Mouse (Mus musculus): ENCODE measurements around the gene Serpinb12. TPM values are rescaled to one million over a fixed set of nuclear protein-coding genes. Genes with fewer than 3 reads are reported as not detected.

The Serpinb12 gene
- polyA plus RNA-seq, 1 experiment from 2014 or later, result 0.37 TPM

GRCm38 (mm10) chr1:107001754-107002153 lies 67.5 kb downstream of the Serpinb12 start:
- WGBS, result 82% methylated on average over 2 of the region's 2 CpGs

DNA sequence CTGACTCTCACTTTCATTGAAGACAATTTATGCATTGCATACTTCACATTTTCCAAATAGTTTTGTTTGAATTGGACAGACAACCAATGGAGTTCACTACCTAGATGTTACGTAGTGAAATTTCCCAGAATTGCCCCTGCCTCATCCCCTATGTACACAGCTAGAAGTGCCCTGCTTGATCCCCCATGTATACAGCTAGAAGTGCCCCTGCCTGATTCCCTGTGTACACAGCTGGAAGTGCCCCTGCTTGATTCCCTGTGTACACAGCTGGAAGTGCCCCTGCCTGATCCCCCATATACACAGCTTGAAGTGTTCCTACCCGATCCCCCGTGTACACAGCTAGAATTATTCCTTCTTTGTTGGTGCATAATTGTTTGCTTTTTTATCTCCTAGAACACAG lies 72.1 kb downstream of the Serpinb12 start:
- H3K4me2 ChIP-seq, result no peak overlapping the region
- no peaks in the 10 kb centered on the region for H3K27me3 ChIP-seq
- ATAC-seq (replicated peaks; ENCODE audit: insufficient number of reproducible peaks, insufficient read depth, low FRiP score, low read depth), result no peak
- WGBS, result 84% methylated on average over 3 of the region's 3 CpGs
- no peak overlapping the region for H3K27ac ChIP-seq
- H3K36me3 ChIP-seq, result no peaks in the 10 kb centered on the region
- H3K9me3 ChIP-seq (replicated peaks), result no peaks in the 10 kb centered on the region
- no peak overlapping the region for H3K4me3 ChIP-seq
- H3K4me1 ChIP-seq (replicated peaks), result no peaks in the 10 kb centered on the region
- no peak overlapping the region for H3K9ac ChIP-seq

More at GRCm38 (mm10) chr1:107001754-107002153, 67.5 kb downstream of the Serpinb12 start:
- Histone ChIP-seq H3K4me1 (replicated peaks) (peaks cover 8% of the 10 kb centered on the region), H3K4me2 (no peak overlapping the region), H3K27ac (no peak overlapping the region), H3K9me3 (replicated peaks) (no peaks in the 10 kb centered on the region), H3K27me3 (no peaks in the 10 kb centered on the region), H3K4me3 (no peak overlapping the region), H3K9ac (no peak overlapping the region), H3K36me3 (no peaks in the 10 kb centered on the region)
- ATAC-seq (replicated peaks; ENCODE audit: insufficient number of reproducible peaks, insufficient read depth, low FRiP score, low read depth), result no peak

Other genes starting within 250 kb of the Serpinb12 start
- 7.4 and 10.1 TPM in 2 replicates for gene Bcl2, start 220.2 kb upstream of the Serpinb12 start, polyA plus RNA-seq (2015; fragmentation: Nextera tagmentation; extraction: Ambion mirVana)
- gene Kdsr, start 174.7 kb upstream of the Serpinb12 start, polyA plus RNA-seq (2015; fragmentation: Nextera tagmentation; extraction: Ambion mirVana), result 7.4 and 9.0 TPM in 2 replicates
- gene Vps4b, start 137.7 kb upstream of the Serpinb12 start, polyA plus RNA-seq (2015; fragmentation: Nextera tagmentation; extraction: Ambion mirVana), result 39.3 and 41.1 TPM in 2 replicates
- gene Serpinb5, start 73.3 kb upstream of the Serpinb12 start, polyA plus RNA-seq (2015; fragmentation: Nextera tagmentation; extraction: Ambion mirVana), result 0.11 and 0.37 TPM in 2 replicates
- not detected in 2 replicates for gene Serpinb13, start 46.5 kb downstream of the Serpinb12 start, polyA plus RNA-seq (2015; fragmentation: Nextera tagmentation; extraction: Ambion mirVana)
- 0.25 TPM in 1 of 2 replicates, not detected in the other for gene Serpinb3a, start 117.9 kb downstream of the Serpinb12 start, polyA plus RNA-seq (2015; fragmentation: Nextera tagmentation; extraction: Ambion mirVana)
- gene Serpinb3d, start 149.1 kb downstream of the Serpinb12 start, polyA plus RNA-seq (2015; fragmentation: Nextera tagmentation; extraction: Ambion mirVana), result not detected in 2 replicates